30 mouse cellular contexts compared by ENCODE assay signal in genomic region chr5:42989287-42989686, GRCm38 (mm10).
"Had no signal": no experiment of that assay in that cellular context is flagged by ENCODE, and none has a peak within 500 bp of the region (broad histone marks: within the 10 kb centered on the region; RNA-seq: fewer than 3 reads in every experiment).

No protein-coding gene starts in this region.

- H3K4me2 ChIP-seq: limb, embryonic 12.5 days; limb, embryonic 13.5 days; limb, embryonic 15.5 days; liver, embryonic 12.5 days; liver, embryonic 13.5 days; liver, embryonic 15.5 days; lung, embryonic 14.5 days; lung, embryonic 15.5 days; midbrain, embryonic 11.5 days; midbrain, embryonic 12.5 days; midbrain, embryonic 13.5 days; midbrain, embryonic 15.5 days had no signal

- H3K36me3 ChIP-seq: limb, embryonic 10.5 days; limb, embryonic 12.5 days; limb, embryonic 13.5 days; limb, embryonic 15.5 days; liver, embryonic 12.5 days; liver, embryonic 13.5 days; liver, embryonic 15.5 days; lung, embryonic 15.5 days; midbrain, embryonic 10.5 days; midbrain, embryonic 12.5 days; midbrain, embryonic 13.5 days; midbrain, embryonic 15.5 days had no signal

- H3K27me3 ChIP-seq: limb, embryonic 12.5 days; limb, embryonic 13.5 days; limb, embryonic 15.5 days; liver, embryonic 12.5 days; liver, embryonic 13.5 days; liver, embryonic 15.5 days; lung, embryonic 15.5 days; megakaryocyte, embryonic 14.5 days; midbrain, embryonic 12.5 days; midbrain, embryonic 13.5 days; midbrain, embryonic 15.5 days had no signal

- H3K4me1 ChIP-seq: limb, embryonic 10.5 days; limb, embryonic 12.5 days; limb, embryonic 13.5 days; limb, embryonic 15.5 days; liver, embryonic 12.5 days; liver, embryonic 13.5 days; liver, embryonic 15.5 days; lung, embryonic 15.5 days; megakaryocyte, embryonic 14.5 days; midbrain, embryonic 10.5 days; midbrain, embryonic 12.5 days; midbrain, embryonic 13.5 days; midbrain, embryonic 15.5 days had no signal

- H3K27ac ChIP-seq: left cerebral cortex, adult 2 months; limb, embryonic 10.5 days; limb, embryonic 12.5 days; limb, embryonic 13.5 days; limb, embryonic 15.5 days; liver, embryonic 12.5 days; liver, embryonic 13.5 days; liver, embryonic 14.5 days; liver, embryonic 15.5 days; lung, embryonic 15.5 days; macrophage; midbrain, embryonic 10.5 days; midbrain, embryonic 12.5 days; midbrain, embryonic 13.5 days; midbrain, embryonic 15.5 days had no signal

- H3K9ac ChIP-seq: limb, embryonic 12.5 days; limb, embryonic 13.5 days; limb, embryonic 15.5 days; liver, embryonic 12.5 days; liver, embryonic 13.5 days; liver, embryonic 14.5 days; liver, embryonic 15.5 days; lung, embryonic 14.5 days; lung, embryonic 15.5 days; midbrain, embryonic 12.5 days; midbrain, embryonic 13.5 days; midbrain, embryonic 15.5 days had no signal

- DNase-seq: layer of hippocampus, postnatal 36 days; left cerebral cortex, postnatal 4 days; liver, embryonic 13.5 days; lung, adult 18-20 months; lung, adult 2 months; lung, embryonic 14.5 days; lung, postnatal 10 days; lung, postnatal 14 days; lung, postnatal 36 days; lung, postnatal 4 days; midbrain, embryonic 14.5 days had no signal

- ATAC-seq: liver, embryonic 12.5 days; lung, postnatal 0 days; midbrain, embryonic 13.5 days; midbrain, embryonic 15.5 days; midbrain, embryonic 16.5 days had no signal

- H3K9me3 ChIP-seq: limb, embryonic 10.5 days; limb, embryonic 12.5 days; limb, embryonic 13.5 days; limb, embryonic 15.5 days; liver, embryonic 12.5 days; liver, embryonic 13.5 days; liver, embryonic 15.5 days; lung, embryonic 15.5 days; megakaryocyte, embryonic 14.5 days; midbrain, embryonic 10.5 days; midbrain, embryonic 12.5 days; midbrain, embryonic 13.5 days; midbrain, embryonic 15.5 days had no signal

- H3K4me3 ChIP-seq: left cerebral cortex, adult 2 months; limb, embryonic 10.5 days; limb, embryonic 12.5 days; limb, embryonic 13.5 days; limb, embryonic 15.5 days; liver, embryonic 12.5 days; liver, embryonic 13.5 days; liver, embryonic 15.5 days; lung, embryonic 15.5 days; megakaryocyte, embryonic 14.5 days; midbrain, embryonic 10.5 days; midbrain, embryonic 12.5 days; midbrain, embryonic 13.5 days; midbrain, embryonic 15.5 days; myocyte had no signal
